Mouse (Mus musculus): ENCODE results near the gene Dusp10. TPM values are rescaled to one million over a fixed set of nuclear protein-coding genes. Genes with fewer than 3 reads are reported as not detected.

The Dusp10 gene
- total RNA-seq (2021): 1 to 10 TPM; 5.7 to 5.8 TPM
- long read RNA-seq, experiment 1, transcript Dusp10-201 (4 exons, 2,792 nt): major isoform, 9 of 11 reads
- long read RNA-seq, experiment 1, partial matches to known transcripts: 1 of 11 reads
- long read RNA-seq, experiment 1, other reads (novel, unspliced or antisense): 1 of 11 reads
- long read RNA-seq, experiment 2, partial matches to known transcripts: 0 of 4 reads
- long read RNA-seq, experiment 2, other reads (novel, unspliced or antisense): 1 of 4 reads

- intact Hi-C loops (cut with DNase I): no loop called here
- no peak for DNase-seq (ENCODE audit: low spot score in 2 of 2)
These were observed at the start of gene Dusp10 for GRCm38 (mm10) chr1:184013106-184013505. Gene Dusp10 (plus strand): TSS chr1:184013302.

GRCm38 (mm10) chr1:183965341-183965740, 47.8 kb upstream of the Dusp10 start:
- DNase-seq (ENCODE audit: low spot score in 2 of 2): no peak
- intact Hi-C loops (cut with DNase I): no loop called here

- DNase-seq (ENCODE audit: low spot score in 2 of 2): no peak
- intact Hi-C loops (cut with DNase I): no loop called here
These were observed 43.8 kb upstream of the Dusp10 start for GRCm38 (mm10) chr1:183969265-183969664.

GRCm38 (mm10) chr1:183979814-183980243, 33.3 kb upstream of the Dusp10 start:
- DNase-seq (ENCODE audit: low spot score in 2 of 2): peak in 1 of 2 experiments; percentile 9
- intact Hi-C loops (cut with DNase I): no loop called here

- intact Hi-C loops (cut with DNase I): no loop called here
- peak; percentile 27 to 53 for DNase-seq (ENCODE audit: low spot score in 2 of 2)
These were observed 31.0 kb upstream of the Dusp10 start for GRCm38 (mm10) chr1:183982108-183982507.

- intact Hi-C loops (cut with DNase I): no loop called here
- no peak for DNase-seq (ENCODE audit: low spot score in 2 of 2)
These were observed 25.3 kb upstream of the Dusp10 start for GRCm38 (mm10) chr1:183987711-183988245.

GRCm38 (mm10) chr1:183991921-183992320, 21.2 kb upstream of the Dusp10 start:
- intact Hi-C loops (cut with DNase I): no loop called here
- DNase-seq (ENCODE audit: low spot score in 2 of 2): no peak

GRCm38 (mm10) chr1:183997207-183997606, 15.9 kb upstream of the Dusp10 start:
- DNase-seq (ENCODE audit: low spot score in 2 of 2): no peak
- intact Hi-C loops (cut with DNase I): no loop called here

- DNase-seq (ENCODE audit: low spot score in 2 of 2): peak; percentile 2 to 4
- intact Hi-C loops (cut with DNase I): no loop called here
These were observed 10.6 kb upstream of the Dusp10 start for GRCm38 (mm10) chr1:184002470-184002869.

GRCm38 (mm10) chr1:184004311-184004710, 8.8 kb upstream of the Dusp10 start:
- no peak for DNase-seq (ENCODE audit: low spot score in 2 of 2)
- intact Hi-C loops (cut with DNase I): no loop called here

GRCm38 (mm10) chr1:184005315-184006058, 7.6 kb upstream of the Dusp10 start:
- intact Hi-C loops (cut with DNase I): no loop called here
- no peak for DNase-seq (ENCODE audit: low spot score in 2 of 2)

GRCm38 (mm10) chr1:184006086-184006485, 7.0 kb upstream of the Dusp10 start:
- intact Hi-C loops (cut with DNase I): no loop called here
- DNase-seq (ENCODE audit: low spot score in 2 of 2): no peak

- DNase-seq (ENCODE audit: low spot score in 2 of 2): no peak
- intact Hi-C loops (cut with DNase I): no loop called here
These were observed 1.8 kb upstream of the Dusp10 start for GRCm38 (mm10) chr1:184011311-184011710.

- DNase-seq (ENCODE audit: low spot score in 2 of 2): no peak
- intact Hi-C loops (cut with DNase I): no loop called here
These were observed 989 bp downstream of the Dusp10 start for GRCm38 (mm10) chr1:184014091-184014490.

GRCm38 (mm10) chr1:184015995-184016730, 3.1 kb downstream of the Dusp10 start:
- no peak for DNase-seq (ENCODE audit: low spot score in 2 of 2)
- intact Hi-C loops (cut with DNase I): no loop called here

GRCm38 (mm10) chr1:184017606-184018005, 4.5 kb downstream of the Dusp10 start:
- intact Hi-C loops (cut with DNase I): no loop called here
- DNase-seq (ENCODE audit: low spot score in 2 of 2): no peak

- intact Hi-C loops (cut with DNase I): no loop called here
- DNase-seq (ENCODE audit: low spot score in 2 of 2): no peak
These were observed 6.1 kb downstream of the Dusp10 start for GRCm38 (mm10) chr1:184019042-184019721.

- DNase-seq (ENCODE audit: low spot score in 2 of 2): no peak
- intact Hi-C loops (cut with DNase I): no loop called here
These were observed 6.6 kb downstream of the Dusp10 start for GRCm38 (mm10) chr1:184019722-184020107.

- DNase-seq (ENCODE audit: low spot score in 2 of 2): no peak
- intact Hi-C loops (cut with DNase I): no loop called here
These were observed 10.9 kb downstream of the Dusp10 start for GRCm38 (mm10) chr1:184023971-184024370.

GRCm38 (mm10) chr1:184024631-184025030, 11.5 kb downstream of the Dusp10 start:
- intact Hi-C loops (cut with DNase I): no loop called here
- DNase-seq (ENCODE audit: low spot score in 2 of 2): no peak

All from left cerebral cortex, postnatal 14 days (tissue).